Mouse (Mus musculus) heart, postnatal 0 days (tissue): ENCODE data around the gene Wfdc21.

ENCODE experiments used
- CTCF ChIP-seq: IDR thresholded peaks from 2 replicates; pipeline ENCODE4 v1.5.1; 2016; ENCODE audit warnings: antibody characterized with exemption, control low read depth, low read depth
- EP300 ChIP-seq: IDR thresholded peaks from 2 replicates; pipeline ENCODE4 v1.6.1; 2016; ENCODE audit warnings: antibody characterized with exemption, low read depth

DNA sequence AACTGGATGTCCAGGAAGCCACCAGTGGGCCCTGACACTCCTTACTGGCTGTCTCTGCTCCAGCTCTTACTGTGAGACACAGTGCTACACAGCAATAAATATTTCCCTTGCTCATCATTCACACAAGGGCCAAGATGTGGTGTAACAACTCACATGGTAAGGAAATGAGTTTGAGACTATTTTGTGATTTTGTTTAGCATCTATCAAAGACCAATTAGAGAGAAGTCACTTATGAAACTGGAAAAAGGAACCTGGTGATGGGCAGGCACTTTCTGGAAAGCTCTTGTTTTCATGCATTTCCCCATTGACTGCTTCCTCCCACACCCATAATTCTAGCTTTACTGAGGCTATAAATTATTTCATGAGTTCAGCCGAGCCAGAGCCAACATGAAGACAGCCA lies 43.0 kb upstream of the Wfdc21 start, which contains the start of gene Wfdc17:
- no peak for TF ChIP-seq CTCF
- TF ChIP-seq EP300, result no peak
